Mouse (Mus musculus): ENCODE results near the gene Gm10073. TPM values are rescaled to one million over a fixed set of nuclear protein-coding genes. Genes with fewer than 3 reads are reported as not detected.

Gene Gm10073
- polyA plus RNA-seq, 3 experiments from 2014 or later, result 67.0 to 101 (median 94.0) TPM

GRCm38 (mm10) chr8:106550906-106551305 is 22.4 kb downstream of the Gm10073 start:
- ATAC-seq, result no peak

DNA sequence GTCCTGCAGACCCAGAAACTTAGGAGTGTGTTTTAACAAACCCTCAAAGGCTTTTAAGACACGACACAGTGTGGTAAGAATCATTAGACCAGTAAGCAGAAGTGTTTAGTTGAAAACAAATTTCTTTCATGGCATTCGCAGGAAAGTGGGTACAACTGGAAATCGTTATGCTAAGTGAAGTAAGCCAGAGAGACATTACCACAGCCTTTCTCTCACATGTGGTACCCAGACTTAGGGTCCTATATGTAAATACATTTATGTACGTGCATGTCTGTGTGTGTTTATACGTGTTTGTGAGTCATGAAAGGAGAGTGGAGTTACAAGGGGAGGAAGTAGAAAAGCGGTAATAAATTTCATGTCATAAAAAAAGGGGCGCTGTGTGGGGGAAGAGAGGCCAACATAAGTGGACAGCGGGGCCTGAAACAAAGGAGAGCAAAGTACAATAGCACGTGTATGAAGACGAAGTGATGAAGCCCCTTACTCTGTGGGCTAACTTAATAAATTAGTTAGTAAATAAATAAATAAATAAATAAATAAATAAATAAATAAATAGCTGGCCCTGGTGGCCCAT is 24.8 kb downstream of the Gm10073 start:
- ATAC-seq, result no peak

- no peak for ATAC-seq
Observed at GRCm38 (mm10) chr8:106546746-106547145, 26.5 kb downstream of the Gm10073 start.

DNA sequence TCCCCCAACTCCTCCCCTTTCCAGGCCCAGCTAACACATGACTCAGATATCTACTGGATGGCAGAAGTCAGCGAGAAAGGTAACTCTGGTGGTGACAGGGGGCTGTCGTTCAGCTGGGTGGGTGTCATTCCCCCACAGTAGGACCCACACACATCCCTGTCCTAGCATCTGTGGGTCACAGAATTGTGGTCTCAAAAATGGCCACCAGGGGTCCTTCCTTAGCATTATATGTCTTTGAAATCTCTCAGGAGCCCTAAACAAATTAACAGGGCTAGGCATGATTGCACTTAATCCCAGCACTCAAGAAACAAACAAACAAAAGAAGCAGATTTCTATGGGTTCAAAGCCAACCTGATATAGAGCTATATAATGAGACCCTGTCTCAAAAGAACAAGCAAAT is 28.1 kb downstream of the Gm10073 start:
- no peak for ATAC-seq

DNA sequence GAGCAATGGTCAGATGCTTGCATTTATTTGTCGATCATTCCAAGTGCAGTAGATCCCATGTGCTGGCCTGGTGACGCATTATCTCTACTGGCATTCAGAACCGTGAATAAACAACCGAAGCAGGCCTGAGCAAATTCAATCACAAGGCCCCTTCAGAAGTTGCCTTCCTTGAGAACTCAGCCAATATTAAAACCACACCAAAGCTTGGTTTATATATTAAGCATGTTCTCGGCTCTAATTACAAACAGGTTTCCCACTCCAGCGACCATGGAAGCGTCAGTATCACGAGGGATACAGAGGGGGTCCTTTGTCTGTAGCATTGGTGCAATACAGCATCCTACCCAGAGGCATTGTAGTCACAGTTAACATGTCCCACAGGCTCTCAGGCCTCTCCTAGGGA is 30.2 kb downstream of the Gm10073 start:
- ATAC-seq, result no peak

DNA sequence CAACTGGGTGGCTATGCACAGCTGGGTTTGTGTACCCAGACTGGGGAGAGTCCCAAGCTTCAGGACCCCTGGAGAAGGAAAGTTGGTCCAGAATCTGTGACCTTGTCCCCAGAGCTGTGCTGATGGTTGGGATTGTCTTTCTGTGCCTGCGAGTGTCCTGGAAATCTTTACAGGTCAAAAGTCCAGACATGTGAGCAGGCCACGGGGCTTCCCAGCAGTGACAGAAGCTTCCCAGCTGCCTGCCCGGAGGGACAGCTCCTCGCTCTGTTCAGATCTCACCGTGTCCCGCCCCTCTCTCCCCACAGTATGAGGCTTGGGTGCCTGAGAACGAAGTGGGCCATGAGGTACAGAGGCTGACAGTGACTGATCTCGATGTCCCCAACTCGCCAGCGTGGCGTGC is 32.3 kb downstream of the Gm10073 start:
- ATAC-seq, result no peak

DNA sequence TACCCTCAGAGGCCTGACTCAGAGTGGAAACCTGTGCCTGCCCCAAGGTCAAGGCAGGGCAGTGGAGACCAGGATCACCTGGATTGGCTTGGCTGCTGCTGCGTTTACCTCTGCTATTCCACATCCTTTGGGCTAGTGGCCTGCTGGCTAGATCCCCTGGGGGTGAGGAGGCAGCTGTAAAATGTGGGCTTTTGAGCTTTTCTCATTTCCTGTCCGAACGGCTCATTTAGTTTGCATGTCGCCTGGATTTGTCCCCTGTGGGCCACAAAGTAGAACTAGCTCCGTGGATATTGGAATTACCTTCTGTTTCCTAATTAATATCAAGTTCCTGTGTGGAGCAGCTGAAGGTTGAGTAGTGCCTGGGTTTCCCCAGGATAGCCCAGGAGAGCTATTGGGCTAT is 34.1 kb downstream of the Gm10073 start:
- ATAC-seq, result no peak

DNA sequence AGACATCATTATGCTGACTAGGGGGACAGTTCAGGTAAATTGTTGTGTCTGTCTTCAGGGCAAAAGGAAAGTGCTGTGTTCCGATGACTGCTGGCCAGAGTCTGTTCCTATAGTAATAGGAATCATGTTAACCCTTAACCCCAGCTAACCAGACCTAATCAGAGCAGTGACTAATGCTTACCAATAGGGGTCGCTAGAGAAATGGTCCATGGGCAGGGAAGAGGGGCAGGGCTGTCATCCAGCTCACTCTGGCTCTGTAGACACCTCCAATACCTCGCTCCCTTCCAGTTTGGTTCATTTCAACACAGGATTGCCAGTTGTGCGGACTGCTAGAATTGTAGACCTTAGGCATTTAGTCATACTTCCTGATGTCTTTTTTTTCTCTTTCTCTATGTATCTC is 37.8 kb downstream of the Gm10073 start:
- no peak for ATAC-seq

DNA sequence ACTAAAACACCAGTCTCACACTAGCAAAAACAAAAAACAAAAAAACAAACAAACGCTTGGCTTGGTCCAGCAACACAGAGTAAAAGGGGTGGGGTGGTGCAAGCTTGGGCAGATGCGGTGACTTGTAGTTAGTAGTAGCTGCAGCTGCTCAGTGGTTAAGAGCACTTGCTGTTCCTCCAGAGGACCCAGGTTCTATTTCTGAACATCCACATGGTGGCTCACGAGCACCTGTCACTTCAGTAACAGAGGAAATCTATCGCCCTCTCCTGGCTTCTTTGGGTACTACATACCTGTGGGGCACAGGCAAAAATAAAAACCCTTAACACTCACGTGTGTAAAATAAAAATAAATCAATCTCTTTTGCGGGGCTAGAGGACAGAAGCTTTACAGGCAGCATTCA is 38.8 kb downstream of the Gm10073 start:
- no peak for ATAC-seq

- ATAC-seq, result no peak
Observed at GRCm38 (mm10) chr8:106533709-106534108, 39.6 kb downstream of the Gm10073 start.

DNA sequence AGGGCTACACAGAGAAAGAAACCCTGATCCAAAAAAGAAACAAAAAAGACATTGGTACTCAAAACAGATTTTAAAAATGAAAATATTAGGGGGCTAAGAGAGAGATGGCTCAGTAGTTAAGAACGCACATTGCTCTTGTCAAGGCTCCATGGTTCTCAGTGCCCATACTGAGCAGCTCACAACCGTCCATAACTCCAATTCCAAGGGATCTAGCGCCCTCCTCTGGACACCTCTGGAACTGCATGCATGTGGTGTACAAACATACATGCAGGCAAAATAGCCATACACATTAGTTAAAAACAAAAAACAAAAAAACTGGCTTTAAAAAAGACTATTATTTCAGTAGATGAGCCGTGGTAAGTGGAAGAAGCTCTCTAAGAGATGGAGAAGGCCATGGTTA is 42.7 kb downstream of the Gm10073 start:
- ATAC-seq, result no peak

- no peak for ATAC-seq
Observed at GRCm38 (mm10) chr8:106529885-106530482, 43.3 kb downstream of the Gm10073 start.

GRCm38 (mm10) chr8:106528596-106529249 is 44.5 kb downstream of the Gm10073 start:
- no peak for ATAC-seq

DNA sequence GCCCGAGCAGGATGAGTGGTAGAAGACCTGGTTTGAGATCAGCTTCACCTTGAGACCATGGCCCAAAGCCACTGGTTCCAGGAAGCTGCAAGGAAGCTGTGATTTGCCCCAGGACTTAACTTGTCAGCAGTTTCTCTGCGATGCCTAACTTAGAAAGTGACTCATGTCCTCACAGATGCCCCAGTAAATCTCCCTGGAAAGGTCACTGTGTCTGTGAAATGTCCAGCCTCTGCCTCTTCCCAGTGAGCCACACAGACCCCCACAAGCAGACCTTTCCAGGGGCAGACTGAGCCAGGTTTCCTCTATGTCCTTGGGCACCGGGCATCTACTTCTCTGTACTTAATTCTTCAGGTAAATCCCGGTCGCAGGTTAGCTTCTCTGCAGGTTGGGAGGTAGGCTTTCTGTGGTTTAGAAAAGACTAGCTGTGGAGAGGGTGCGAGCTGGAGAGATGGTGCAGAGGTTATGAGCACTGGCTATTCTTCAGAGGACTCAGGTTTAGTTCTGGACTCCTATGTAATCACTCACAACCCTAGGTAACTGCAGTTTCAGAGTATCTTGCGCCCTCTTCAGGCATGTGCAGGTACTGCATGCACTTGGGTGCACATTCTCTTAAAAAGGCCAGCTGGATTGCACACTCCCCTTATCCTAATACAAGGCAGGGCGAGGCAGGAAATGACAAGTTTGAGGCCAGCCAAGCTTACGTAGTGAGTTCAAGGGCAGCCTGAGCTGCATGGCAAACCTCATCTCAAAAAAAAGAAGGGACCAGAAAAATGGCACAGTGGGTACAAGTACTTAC is 45.8 kb downstream of the Gm10073 start:
- ATAC-seq, result no peak

DNA sequence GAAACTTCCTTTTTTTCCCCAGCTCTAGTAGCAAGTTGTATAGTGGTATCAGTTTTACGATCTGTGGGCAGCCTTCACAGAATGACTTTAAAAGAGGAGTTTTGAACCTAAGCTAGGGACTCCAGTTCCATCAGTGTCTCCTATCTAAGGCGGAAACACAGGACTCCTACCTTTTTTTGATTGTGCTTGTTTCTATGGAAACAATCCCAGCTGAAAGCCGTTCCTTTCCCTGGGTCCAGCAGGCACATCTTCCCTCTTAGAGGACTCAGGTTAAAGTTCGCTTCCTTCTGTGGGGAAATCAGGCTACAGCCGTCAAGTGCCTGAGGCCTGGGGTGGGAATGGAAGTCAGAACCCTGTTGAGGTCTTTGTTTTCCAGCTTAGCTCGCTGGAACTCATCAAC is 46.5 kb downstream of the Gm10073 start:
- ATAC-seq, result no peak

Other genes starting within 250 kb of the Gm10073 start
- gene Smpd3, start 235.5 kb downstream of the Gm10073 start, polyA plus RNA-seq (2017; shearing (Covaris generic)), result not detected
- 1 to 10 TPM; 2.6 to 5.2 (median 3.6) TPM for gene Zfp90, start 158.1 kb downstream of the Gm10073 start, polyA plus RNA-seq (2017; shearing (Covaris generic))
- gene 6030452D12Rik, start 72.9 kb downstream of the Gm10073 start, polyA plus RNA-seq (2017; shearing (Covaris generic)), result not detected
- not detected for gene Cdh3, start 62.6 kb downstream of the Gm10073 start, polyA plus RNA-seq (2017; shearing (Covaris generic))
- 1 to 10 TPM in 2 of 3 experiments, under 1 TPM in 1; 0.26 to 2.4 (median 1.1) TPM for gene Cdh1, start 29.9 kb upstream of the Gm10073 start, polyA plus RNA-seq (2017; shearing (Covaris generic))
- gene Tango6, start 109.6 kb upstream of the Gm10073 start, polyA plus RNA-seq (2017; shearing (Covaris generic)), result 1 to 10 TPM; 2.7 to 9.7 (median 7.2) TPM